Mouse (Mus musculus): ENCODE data around the gene A730061H03Rik.

A730061H03Rik gene

GRCm38 (mm10) chr14:55560202-55561073, at the start of gene A730061H03Rik:
TSS of gene A730061H03Rik (minus strand) at chr14:55560406.
- DNase-seq: peak; percentile 99

- no peak for DNase-seq
Observed at GRCm38 (mm10) chr14:55608339-55608738, 48.1 kb upstream of the A730061H03Rik start.

- DNase-seq: no peak
Observed at GRCm38 (mm10) chr14:55605743-55606459, 45.7 kb upstream of the A730061H03Rik start.

- no peak for DNase-seq
Observed at GRCm38 (mm10) chr14:55604823-55605222, 44.6 kb upstream of the A730061H03Rik start.

- DNase-seq: peak; percentile 89
Observed at GRCm38 (mm10) chr14:55603633-55604576, 43.7 kb upstream of the A730061H03Rik start.

GRCm38 (mm10) chr14:55603271-55603632, 43.0 kb upstream of the A730061H03Rik start, which contains the start of gene Irf9:
TSS of gene Irf9 (plus strand) at chr14:55603571.
- no peak for DNase-seq

- DNase-seq: no peak
Observed at GRCm38 (mm10) chr14:55598521-55599390, 38.5 kb upstream of the A730061H03Rik start.

- no peak for DNase-seq
Observed at GRCm38 (mm10) chr14:55596036-55596690, 36.0 kb upstream of the A730061H03Rik start.

- no peak for DNase-seq
Observed at GRCm38 (mm10) chr14:55592226-55592625, 32.0 kb upstream of the A730061H03Rik start.

- DNase-seq: peak; percentile 97
Observed at GRCm38 (mm10) chr14:55591331-55591891, 31.2 kb upstream of the A730061H03Rik start, which contains the start of gene Rnf31. TSS of gene Rnf31 (plus strand) at chr14:55591708.

- peak; percentile 95 for DNase-seq
Observed at GRCm38 (mm10) chr14:55590748-55591330, 30.6 kb upstream of the A730061H03Rik start, which contains the start of gene Psme2. TSS of gene Psme2 (minus strand) at chr14:55591113.

- DNase-seq: no peak
Observed at GRCm38 (mm10) chr14:55589771-55590448, 29.7 kb upstream of the A730061H03Rik start.

GRCm38 (mm10) chr14:55589271-55589670, 29.1 kb upstream of the A730061H03Rik start:
- DNase-seq: no peak

GRCm38 (mm10) chr14:55586149-55586548, 25.9 kb upstream of the A730061H03Rik start:
- no peak for DNase-seq

GRCm38 (mm10) chr14:55585566-55585960, 25.4 kb upstream of the A730061H03Rik start:
- no peak for DNase-seq

- DNase-seq: peak; percentile 71
Observed at GRCm38 (mm10) chr14:55584702-55585565, 24.7 kb upstream of the A730061H03Rik start, which contains the start of gene Emc9. TSS of gene Emc9 (minus strand) at chr14:55585302.

- DNase-seq: no peak
Observed at GRCm38 (mm10) chr14:55584303-55584701, 24.1 kb upstream of the A730061H03Rik start.

- DNase-seq: no peak
Observed at GRCm38 (mm10) chr14:55581981-55582681, 21.9 kb upstream of the A730061H03Rik start.

Measured in right cerebral cortex, adult 18-20 months (tissue).